Mouse (Mus musculus) G1E-ER4 (cell line): Measurements from ENCODE around the gene Mad1l1. TPM values are rescaled to one million over a fixed set of nuclear protein-coding genes. Genes with fewer than 3 reads are reported as not detected.

ENCODE experiments used
- GATA1 ChIP-seq: IDR thresholded peaks from one replicate; pipeline ENCODE4 v1.8.0; 2012; ENCODE audit warnings: low read length, inconsistent platforms
- polyA plus RNA-seq: library from polyadenylated mRNA; stranded (reverse); fragments of >175 nt; gene quantifications from 2 replicates; pipeline ENCODE4 v1.2.3, GENCODE M21; 2012

Gene Mad1l1
- polyA plus RNA-seq, 1 experiment = 35.6 TPM

DNA sequence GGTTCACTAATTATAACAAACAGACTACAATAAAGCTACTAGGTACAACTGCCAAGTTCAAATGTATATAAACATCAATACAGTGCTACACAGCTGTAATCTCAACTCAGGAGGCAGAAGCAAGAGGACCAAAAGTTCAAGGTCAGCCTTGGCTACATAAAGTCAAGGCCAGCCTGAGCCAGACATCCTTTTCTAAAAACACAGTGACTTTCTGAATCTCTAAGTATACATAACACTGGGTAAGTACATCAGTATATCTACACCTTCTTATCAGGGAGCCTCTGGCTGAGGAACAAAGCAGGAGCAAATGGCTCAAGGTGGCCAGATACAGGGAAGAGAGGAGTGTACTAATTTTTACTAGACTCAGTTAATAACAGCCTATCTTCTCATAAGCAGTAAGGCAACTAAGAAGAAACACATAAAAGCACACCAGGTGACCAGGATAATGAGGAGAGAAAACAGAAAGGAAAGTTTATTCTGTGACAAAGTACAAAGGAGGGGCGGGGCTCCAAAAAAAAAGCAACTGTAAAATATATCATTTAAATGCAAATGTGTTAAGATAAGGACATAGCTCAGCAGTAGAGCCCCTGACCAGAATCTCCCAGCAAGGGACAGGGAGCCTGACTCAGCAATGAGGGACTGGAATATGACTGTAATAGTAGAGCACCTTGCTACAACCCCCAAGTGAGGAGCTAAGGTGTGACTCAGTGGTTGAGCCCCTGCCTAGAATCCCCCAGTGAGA, 163.3 kb downstream of the Mad1l1 start:
- no peak for TF ChIP-seq GATA1

- TF ChIP-seq GATA1 = no peak
Observed at GRCm38 (mm10) chr5:140154166-140154565, 167.2 kb downstream of the Mad1l1 start.

- TF ChIP-seq GATA1 = no peak
Observed at GRCm38 (mm10) chr5:140151871-140152270, 169.5 kb downstream of the Mad1l1 start.

DNA sequence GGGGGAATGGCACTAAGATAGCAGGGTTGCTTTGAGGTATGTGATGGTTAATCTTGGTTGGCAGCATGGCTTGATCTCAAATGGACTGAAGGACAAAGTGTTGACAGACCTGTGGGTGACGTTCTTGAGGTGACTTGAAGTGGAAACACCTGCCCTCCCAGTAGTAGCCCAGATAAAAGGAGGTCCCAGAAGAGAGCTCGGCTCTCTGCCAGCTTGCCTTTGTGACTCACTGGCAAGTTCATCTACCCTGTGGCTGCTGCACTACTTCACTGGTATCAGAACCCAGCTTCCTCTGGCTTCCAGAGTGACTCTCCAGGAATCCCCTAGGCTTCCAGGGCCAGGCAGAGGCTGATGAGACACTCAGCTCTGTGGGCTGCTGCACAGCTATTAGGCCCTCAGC, 170.2 kb downstream of the Mad1l1 start:
- TF ChIP-seq GATA1 = no peak

GRCm38 (mm10) chr5:140150694-140151093, 170.7 kb downstream of the Mad1l1 start:
- TF ChIP-seq GATA1 = peak; percentile 73

- no peak for TF ChIP-seq GATA1
Observed at GRCm38 (mm10) chr5:140150136-140150535, 171.2 kb downstream of the Mad1l1 start.

DNA sequence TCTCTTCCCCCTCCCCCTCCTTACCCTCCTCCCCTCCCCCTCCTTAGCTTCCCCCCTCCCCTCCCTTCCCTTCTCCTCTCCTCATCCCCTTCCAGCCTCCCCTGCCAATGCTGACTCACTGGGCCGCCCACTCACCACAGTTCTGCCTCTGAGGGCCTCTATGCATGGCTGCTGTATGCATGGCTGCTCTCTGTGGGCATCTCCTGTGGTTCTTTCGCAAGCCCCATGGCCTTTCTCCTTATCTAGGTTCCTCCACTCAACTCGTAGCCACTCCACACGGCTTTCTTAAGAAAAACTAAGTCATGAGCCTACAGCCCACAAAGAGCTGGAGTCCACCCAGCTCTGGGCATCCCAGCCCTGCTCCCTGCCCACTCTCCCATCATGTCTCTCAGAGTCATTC, 172.1 kb downstream of the Mad1l1 start:
- TF ChIP-seq GATA1 = no peak

DNA sequence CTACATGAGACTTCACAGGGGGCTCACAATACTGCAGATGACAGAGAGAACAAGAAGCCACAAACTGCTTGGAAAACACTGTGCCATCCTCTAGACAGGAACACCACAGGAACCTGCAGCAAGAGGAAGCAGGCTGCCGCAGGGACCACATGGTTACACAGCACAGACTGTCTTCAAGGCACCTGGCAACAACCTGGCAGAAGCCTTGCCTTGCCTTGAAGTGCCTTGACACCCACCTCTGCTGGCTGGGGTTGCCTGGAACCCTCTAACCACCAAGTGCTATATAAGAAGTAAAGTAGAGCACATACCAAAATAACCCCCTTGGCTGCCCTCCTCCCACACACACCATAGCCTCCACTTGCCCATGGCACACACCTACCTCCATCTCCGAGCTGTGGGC, 177.8 kb downstream of the Mad1l1 start:
- TF ChIP-seq GATA1 = no peak

GRCm38 (mm10) chr5:140141336-140141735, 180.0 kb downstream of the Mad1l1 start:
- TF ChIP-seq GATA1 = no peak

DNA sequence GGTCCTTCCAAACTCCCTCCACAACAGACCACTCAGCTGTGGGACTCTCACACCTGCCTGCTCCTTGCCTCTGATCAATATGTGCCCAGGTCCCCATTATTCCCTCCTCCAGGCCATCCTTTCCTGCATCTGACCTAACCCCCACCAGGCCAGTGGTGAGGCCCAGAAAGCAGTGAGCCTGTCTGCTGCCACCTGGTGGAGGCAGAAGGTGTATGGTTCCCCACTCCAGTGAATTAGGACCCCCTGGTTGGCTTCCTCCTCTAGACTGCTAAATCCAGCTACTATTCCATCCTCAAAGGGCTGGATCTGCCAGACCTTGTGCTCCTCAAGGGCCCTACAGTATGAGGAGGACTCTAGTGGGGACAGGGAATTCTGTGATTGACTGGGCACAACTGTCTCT, 181.1 kb downstream of the Mad1l1 start:
- no peak for TF ChIP-seq GATA1

DNA sequence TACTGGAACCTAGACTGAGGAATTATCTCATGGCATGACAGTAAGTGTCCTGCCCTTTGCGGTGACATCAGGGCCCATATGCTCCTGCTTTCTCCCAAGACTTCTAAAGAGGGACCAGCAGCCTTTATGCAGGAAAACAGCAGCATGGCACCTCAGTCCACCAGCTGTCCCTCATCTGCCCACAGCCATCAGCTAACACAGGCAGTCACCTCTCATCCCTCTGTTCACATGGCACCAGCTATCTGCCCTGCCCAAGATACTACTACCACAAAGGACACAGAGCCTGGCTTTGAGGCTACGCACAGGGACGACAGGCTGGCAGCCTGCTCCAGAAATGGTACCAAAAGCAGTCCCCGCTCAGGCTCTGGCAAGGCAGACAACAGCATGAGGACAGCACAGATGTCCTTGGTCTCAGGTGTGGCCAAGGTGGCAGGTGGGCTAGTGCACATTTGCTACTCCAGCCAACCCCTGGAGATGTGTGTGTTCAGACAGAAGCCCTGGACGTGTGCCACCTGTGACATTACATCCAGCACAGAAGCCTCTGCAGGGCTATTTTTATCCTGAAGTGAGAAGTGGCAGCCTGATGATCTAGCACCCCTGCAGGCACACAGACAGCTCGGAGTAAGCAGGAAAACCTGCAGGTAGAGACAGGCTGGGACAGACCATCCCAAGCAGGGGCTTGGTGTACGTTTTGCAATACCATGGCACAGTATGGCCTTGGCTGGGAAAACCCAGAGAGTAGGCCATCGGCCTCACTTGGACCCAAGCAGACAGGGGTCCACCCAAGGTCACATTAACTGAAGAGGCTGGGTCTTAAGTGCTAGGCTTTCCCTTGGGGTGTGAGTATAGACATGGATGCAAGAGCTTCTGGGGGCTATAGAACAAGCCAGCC, 185.4 kb downstream of the Mad1l1 start:
- TF ChIP-seq GATA1 = no peak

- TF ChIP-seq GATA1 = no peak
Observed at GRCm38 (mm10) chr5:140134021-140134420, 187.3 kb downstream of the Mad1l1 start.

- no peak for TF ChIP-seq GATA1
Observed at GRCm38 (mm10) chr5:140128414-140128981, 192.9 kb downstream of the Mad1l1 start.

DNA sequence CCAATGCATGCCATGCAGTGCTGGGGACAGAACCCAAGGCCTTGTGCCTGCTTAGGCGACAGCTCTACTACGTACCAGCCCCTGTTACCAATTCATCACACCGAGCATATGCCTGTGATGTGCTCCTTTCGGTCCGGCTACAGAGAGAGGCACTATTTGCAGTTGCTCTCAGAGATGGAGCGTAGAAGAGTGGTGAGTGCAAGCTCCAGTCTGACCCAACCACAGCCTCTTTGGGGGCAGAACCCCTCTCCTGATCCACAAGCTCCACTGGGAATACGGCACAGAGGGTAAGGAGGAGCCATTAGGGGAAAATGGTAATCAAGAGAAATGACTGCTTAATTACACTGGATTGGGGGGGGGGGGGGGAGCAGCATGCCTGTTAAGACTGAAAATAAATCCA, 193.4 kb downstream of the Mad1l1 start:
- no peak for TF ChIP-seq GATA1

- TF ChIP-seq GATA1 = no peak
Observed at GRCm38 (mm10) chr5:140124626-140125025, 196.7 kb downstream of the Mad1l1 start.

GRCm38 (mm10) chr5:140123640-140124366, 197.5 kb downstream of the Mad1l1 start:
- no peak for TF ChIP-seq GATA1
